Mouse (Mus musculus) kidney, postnatal 36 days (tissue): ENCODE measurements around the gene Shank1.
"Not testable (repeated sequence)": the region's sequence is repeated elsewhere in the genome, so short reads cannot be mapped to it uniquely, and the experiment has no call there.

Source experiments
- DNase-seq, 2 experiments: peaks; one replicate each; pipeline ENCODE4 v3.0.0; 2021 to 2022; ENCODE audit warnings: mixed read lengths in 2 of 2

Gene Shank1

DNA sequence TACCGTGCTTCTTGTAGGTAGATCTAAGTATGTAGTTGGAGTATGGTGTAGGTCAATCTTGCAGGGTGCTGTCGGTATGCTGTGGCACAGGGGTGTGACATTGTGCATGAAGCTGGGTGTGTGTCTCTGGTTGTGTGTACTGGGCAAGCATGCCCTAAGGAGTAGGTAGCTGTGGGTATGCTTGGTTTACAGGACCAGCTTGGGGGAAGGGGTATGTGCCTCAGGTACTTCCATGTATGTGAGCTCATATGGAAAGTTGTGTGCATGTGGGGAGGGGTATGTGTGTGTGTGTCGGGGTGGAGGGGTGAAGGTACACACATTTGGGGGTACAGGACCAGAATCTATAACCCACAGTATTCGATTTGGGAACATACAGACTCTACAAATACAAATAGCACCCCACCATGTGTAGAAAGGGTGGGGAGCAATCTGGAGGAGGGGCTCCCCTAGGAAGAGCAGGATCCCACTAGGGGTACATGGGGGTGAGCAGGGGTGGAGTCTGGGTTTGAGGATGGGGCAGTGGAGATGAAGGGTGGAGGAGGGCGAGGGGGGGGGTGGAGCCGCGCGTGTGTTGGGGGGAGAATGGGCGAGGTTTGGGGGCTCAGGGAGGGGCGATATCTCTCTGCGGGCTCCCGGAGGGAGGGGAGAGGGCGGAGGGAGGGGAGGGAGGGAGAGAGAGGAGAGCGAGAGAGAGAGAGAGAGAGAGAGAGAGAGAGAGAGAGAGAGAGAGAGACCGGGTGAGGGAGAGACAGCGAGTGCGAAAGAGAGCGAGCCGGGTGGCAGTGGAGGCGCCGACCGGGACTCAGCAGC, at the start of gene Shank1:
Gene Shank1 (plus strand): TSS at position 779 of the 810 bp plus-strand sequence.
- DNase-seq: peak in 1 of 2 experiments; percentile 12

DNA sequence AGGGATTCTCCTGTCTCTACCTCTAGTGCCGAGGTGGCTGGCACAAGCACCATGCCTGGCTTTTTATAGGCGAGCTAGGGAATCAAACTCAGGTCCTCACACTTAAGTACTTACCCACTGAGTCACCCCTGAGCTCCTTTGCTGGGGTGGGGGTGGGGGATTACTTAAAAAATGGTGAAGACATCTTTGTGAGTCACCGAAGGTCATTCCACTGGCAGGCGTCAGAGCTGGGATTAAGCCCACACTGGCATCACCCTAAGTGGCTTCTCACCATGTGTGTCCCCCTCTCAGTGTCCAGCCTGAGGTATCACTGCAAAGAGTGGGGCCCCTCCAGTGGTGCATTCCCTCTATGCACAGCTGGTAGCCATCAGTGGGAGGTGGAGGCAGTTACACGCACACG, 49.6 kb upstream of the Shank1 start:
- no peak for DNase-seq

DNA sequence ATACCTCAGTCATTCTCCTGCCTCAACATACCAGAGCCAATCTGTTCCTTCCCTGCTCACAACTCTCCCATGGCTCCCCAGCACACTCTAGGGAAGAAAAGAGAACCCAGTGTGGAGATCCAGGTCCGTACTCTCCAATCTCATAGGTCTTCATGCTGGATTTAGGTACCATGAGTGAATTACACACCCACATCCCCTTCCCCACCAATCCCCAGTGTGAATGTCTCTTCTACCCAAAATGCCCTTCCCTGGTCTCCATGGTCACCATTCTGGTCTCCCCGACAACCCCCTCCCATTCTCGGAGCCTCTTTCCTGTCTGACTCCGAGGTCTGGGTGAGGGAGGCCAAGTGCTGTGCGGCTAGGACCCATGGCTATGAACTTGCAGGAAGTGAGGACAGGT, 48.9 kb upstream of the Shank1 start, which contains the start of gene Gm15517:
Gene Gm15517 (plus strand): TSS at position 301 of the 400 bp plus-strand sequence.
- DNase-seq: no peak

DNA sequence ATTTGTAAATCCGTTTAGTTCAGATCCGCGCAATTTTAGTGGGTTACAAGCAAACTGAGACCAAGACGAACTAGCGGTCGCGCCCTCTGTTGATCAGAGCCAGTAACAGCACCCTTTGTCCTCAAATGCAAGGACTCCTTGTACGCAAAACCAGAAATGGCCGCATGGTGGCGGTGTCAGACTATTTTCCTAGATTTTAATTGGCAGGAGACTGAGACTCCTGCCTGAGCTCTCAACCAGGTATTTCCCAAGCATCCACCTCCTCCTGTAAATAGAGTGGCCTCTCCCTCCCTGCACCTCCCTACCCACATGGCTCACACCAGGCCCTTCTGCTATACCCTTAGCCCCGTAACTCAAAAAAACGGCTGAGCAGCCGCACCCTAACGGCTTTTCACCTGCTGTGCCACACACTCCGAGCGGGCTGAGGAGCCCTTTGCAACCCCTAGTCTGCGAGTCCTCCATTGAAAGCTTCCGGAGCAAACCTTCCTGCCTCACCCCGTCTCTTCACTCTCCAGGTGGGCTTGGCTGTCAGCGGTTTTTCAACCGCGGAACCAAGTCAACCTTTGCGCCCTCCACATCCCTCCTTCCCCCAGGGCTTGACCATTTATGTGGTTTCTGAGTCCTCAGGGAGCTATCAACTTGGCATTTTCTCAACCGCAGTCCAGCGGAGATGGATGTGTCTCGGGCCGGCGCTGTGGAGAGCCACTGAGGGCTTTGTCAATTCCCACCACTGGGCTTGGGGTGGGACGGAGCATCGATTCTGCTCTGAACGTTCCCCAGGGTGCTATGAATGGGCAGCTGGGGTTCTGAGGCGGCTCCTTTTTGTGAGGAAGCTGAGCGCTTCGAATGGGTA, 47.0 kb upstream of the Shank1 start:
- DNase-seq: peak; percentile 92 to 97

DNA sequence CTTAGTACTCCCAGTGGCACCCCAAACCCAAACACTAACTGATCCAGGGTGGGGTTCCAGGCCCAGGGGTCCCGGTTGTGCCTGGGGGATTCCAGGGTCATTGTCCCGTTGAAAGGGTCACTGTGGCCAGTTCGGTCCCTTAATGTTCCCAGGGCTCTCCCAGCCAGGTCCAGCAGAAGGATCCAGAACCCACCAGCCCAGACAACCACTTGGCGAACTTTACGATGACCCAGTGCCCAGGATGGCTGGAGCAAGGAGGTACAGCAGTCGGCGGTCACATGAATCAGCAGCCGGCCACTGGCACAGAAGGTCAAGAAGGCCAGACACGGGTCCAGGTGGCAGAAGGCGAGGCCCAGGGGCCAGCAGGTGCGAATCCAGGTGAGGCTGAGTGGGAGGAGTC, 41.9 kb upstream of the Shank1 start:
- DNase-seq: no peak

DNA sequence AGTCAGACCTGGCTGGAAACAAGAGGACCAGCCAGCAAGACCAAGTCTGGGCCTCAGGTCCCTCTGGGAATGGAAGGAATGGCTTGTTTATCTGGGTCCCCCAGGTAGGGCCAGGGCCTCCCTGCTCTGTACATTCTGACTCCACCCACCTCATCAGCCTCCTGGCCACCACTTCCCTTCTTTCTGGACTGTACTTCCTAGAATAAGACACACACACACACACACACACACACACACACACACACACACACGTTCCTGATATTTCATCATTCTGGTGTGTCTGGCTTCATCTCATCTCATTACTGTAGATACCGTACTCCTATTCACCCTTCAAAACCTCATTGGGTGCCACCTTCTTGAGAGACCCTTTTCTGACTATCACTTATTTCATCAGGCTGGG, 40.7 kb upstream of the Shank1 start:
- DNase-seq: no peak

DNA sequence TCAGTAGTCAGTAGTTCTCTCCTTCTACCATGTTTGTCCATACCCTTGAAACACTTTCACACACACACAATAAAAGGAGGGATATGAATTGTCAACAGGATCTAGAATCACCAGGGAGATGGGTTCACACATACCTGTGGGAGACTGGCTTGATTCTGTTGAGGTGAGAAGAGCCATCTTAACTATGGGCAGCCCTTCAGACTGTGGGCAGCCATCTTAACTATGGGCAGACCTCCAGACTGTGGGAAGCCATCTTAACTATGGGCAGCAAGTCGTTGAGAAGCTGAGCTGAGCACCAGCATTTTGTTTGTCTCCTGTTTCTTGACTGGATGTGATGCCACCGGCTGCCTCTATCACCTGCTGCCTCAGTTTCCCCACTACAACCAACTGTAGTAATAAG, 38.7 kb upstream of the Shank1 start:
- no peak for DNase-seq

DNA sequence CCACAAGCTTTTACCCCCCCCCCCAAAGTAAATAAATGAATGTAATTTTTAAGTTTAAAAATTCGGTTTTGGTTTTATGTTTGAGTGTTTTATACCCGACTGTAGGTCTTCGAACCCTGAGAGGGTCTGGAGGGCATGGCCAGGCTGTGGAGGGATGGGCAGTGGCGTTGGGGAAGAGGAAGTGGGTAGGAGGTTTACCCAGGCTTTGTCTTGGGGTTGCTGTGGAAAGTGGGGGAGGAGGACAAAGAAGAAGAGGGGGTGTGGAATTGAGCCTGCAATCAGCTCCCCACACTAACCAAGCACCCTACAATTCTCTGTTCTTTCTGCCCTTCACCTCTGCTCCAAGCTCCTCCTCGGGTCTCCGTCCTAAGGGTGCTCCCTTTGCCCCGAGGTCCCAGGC, 37.5 kb upstream of the Shank1 start:
- DNase-seq: no peak

DNA sequence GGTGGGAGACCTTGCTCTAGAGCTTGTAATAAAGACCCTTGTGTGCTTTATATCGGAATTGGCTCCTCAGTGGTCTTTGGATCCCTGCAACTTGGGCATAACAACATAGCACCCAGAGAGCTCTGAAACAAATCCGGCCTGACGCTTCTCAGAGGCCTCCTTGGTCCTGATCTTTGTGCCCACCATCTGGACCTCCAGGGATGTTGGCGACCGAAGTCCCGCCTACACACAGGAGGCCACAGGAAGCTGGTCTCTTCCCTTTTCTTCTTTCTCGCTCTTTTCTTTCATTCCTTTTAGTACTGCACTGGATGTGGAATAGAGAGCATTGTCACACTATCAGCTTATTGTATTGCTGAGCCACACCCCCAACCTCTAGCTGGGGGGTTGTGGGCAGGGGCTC, 36.6 kb upstream of the Shank1 start:
- no peak for DNase-seq

DNA sequence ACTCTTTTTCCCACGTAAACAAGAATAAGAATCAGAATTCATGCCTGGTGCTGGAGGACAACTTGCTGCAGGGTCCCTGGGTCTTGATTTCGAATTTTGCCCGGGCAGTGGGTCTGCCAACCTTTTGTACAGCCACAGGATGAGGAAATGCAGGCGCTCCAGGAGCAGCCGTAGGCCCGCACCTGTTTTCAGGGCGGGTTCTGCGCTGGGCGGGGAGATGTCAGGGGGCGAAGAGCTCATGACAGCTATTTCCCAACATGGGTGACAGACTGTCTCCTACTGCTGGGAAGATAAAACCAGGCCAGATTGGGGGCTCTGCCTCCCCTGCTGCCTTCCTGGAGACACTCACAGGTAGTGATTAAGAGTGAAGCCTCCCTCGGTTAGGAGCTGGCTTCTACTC, 36.0 kb upstream of the Shank1 start:
- DNase-seq: no peak

DNA sequence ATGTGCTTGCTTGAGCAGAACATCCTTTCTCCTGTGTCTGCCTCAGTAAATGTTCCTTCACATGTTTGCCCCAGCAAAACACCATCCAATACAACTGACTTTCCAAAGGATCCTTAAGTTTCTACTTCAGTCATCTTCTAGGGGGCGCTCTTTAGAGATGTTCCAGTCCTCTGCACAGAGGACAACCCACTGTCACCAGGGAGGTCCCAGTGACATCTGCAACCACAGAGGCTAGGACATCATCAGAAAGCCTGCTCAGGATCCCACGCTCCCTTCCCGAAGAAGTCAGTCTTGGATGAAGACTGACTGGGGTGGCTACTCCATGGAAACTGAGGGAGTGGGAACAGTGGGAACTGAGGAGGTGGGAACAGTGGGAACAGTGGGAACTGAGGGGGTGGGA, 34.5 kb upstream of the Shank1 start:
- no peak for DNase-seq

DNA sequence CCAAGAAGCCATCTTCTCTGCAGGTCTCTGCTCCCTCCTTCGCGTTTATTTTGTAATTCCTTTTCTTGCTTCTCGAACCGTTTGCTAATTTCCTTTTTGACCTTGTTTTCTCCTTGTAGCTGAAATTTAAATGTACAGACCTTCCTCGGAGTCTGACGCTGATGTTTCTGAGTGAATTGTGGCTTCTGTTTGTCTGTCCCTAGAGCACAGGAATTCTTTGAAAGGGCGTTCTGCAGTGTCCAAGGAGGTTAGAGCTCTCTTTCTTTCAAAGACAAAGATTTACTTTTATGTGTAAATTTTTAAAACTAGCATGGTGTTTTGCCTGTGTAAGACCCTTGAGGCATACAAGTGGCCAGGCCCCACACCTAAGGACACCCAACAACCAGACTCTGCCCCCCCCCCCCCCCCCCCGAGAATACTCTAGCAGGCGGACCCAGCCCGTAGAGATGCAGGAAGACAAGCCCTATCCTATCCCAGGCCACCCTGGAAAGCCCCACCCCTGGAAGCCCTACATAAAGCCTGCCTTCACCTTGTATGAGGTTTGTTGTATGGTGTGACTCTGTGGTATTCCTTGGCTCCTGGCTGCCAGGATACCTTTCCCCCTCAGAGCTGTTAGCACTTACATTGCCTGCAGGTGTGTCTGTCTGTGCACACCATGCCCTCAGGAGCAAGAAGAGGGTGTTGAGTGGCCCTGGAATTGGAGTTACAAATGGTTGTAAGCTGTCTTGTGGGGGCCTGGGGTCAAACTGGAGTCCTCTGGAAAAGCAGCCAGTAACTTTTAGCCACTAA, 33.4 kb upstream of the Shank1 start:
- DNase-seq: no peak

DNA sequence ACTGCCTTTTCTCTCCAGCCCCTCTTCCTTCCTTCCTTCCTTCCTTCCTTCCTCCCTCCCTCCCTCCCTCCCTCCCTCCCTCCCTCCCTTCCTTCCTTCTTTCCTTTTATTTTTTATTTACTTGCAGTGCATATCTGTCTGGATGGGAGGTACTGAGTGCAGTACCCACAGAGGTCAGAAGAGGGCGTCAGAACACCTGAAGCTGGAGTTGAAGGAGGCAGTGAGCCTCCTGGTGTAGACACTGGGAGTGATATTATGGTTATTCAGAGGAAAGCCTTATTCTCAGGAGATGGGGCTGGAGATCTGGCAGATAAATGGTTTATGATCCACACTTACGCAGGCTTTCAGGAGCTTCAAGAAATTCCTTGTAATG, 32.8 kb upstream of the Shank1 start:
- DNase-seq: peak in 1 of 2 experiments; percentile 46

DNA sequence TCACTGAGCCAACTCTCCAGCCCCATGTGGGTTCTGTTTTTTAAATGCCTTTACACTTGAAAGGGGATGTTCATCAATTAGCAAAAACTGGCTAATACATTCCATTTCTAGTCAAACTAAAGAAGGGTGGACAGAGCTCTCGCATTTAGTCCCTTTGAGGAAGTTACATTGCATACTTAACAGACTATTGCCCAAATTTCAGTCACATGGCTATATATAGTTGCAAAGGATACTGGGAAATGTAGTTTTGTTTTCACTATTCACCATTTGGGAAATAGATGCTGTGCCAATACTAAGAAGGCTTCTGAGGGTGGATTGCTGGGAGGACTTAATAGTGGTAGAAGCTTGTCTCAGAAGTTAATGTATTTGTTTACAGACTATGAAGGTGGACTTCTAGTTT, 29.1 kb upstream of the Shank1 start:
- no peak for DNase-seq

DNA sequence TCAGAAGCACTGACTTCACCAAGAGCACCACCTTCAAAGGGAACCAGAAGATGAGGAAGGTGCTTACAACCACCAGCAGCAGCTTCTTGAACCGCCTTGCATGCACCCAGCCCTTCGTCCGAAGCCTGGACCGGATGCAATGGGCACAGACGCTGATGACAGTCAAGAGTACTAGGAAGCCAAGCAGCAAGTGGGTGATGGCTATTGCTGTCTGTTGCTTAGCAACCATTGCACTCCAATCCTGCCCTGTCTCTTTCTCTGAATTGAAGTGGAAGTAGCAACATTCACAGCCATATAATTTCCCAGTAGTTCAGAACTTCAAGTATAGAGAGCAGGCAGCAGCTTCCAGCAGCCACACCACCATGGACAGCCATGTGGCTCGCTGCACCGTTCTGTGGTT, 28.5 kb upstream of the Shank1 start:
- no peak for DNase-seq

DNA sequence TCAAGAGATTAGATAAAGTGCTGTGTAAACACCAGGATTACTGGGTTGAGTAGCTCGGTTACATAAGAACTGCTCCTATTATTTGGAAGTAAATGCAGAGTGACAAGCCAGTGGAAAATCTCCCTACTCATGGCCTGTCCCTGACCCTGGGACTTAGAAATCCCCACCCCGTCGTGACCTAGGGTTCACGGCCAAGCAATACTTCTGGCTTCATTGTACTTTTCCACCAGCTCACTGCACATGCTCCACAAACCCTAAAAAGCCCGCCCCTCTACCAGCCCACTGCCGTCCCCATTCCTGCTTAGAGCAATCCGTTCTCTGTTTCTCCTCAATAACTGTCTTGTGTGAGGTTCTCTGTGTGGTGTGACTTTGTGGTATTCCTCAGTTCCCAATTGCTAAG, 22.3 kb upstream of the Shank1 start:
- DNase-seq: no peak

DNA sequence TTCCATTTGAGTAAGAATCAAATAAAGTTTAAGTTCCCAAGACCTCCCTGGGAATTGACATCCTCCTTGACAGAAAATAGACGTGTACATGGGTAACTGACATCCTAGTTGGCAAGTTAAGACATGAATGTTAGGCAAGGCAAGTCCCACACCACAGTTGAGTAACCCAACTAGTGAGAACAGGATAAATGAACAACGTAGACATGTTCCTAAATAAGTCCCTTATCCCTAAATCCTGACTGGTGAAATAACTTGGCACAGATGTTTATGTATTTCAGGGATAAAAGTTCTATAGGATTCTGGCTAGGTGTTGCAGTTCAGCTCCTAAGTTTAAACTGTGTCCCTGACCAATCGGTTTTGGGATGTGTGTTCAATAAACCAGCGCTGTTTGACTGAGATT, 19.1 kb upstream of the Shank1 start:
- no peak for DNase-seq

DNA sequence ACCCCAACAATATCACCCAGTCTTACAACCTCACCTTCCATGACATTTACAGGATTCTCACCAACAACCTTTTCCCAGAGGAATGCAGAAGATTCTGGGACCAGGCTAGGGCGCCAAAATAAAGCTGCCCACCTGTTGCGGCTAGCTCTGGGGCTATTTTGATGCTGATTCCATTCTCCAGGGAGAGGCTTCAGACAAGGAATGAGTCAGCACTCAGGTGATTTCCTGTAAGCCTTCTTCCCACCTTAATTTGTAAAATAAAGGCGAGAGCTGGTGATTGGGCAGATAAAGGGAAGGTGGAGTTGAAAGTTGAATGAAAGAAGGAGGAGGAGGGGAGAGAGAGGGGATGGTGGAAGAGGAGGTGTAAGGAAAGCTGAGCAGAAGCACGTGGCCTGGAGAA, 18.6 kb upstream of the Shank1 start:
- DNase-seq: no peak

DNA sequence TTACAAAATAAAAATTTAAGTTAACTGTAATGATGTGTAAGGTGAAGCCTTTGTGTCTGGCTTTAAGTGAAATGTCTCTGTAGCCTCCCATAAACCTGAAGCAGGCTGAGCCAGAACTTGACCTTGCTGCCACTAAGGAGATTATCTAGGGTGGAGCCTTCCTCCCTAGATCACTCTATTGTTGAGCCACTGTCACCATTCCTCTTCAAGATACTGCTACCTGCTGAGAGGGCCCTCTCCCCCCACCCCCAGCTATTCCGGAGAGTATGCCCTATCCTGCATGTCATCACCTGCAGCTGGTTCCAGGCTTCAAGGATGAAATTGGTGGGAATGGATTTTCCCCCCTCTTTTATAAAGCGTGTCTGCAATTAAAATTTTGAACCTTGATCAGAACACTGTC, 12.6 kb upstream of the Shank1 start:
- DNase-seq: not testable (repeated sequence)

DNA sequence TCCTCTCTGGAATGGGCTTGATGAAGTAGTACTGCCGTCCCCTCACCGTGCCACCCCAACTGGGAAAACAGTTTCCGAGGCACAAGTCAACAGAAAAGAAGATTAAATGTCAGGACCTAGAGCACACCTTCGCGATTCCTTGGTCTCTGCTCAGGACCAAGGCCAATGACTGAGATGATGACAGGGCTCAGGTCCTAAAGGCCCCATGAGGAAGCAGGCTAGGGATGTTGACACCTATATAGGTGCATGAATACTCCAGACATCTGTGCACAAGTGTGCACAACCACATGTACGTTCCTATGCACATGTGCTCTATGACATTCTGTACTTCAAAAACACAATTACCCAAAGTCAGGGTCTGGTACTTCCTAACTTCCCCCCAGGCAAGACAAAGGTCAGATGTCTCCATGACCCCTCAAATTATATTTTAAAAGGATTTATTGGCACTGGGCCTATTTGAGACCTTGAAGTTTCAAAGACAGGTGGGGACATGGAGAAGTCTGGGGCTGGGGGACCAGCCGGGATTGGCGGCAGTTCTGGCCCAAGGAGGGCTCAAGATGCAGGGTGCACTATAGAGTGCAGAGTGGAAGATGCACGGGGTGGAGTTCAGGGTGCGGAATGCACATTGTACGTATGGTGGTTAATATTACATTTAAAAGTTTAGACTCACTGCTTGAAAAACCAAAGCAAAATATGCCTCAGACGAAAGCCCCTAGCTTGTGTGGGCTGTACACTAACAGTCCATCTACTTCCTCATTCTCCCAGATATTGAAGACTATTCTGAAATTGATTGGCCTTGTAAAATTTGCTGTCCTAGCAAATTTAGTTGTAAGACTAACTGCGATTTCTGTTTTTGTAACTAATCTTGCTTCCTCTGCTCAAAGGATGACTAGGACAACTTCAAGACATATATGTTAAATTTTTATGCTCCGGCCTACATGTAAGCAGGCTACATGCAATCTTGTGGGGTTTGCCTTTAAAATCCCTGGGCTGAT, 6.4 kb upstream of the Shank1 start:
- no peak for DNase-seq

DNA sequence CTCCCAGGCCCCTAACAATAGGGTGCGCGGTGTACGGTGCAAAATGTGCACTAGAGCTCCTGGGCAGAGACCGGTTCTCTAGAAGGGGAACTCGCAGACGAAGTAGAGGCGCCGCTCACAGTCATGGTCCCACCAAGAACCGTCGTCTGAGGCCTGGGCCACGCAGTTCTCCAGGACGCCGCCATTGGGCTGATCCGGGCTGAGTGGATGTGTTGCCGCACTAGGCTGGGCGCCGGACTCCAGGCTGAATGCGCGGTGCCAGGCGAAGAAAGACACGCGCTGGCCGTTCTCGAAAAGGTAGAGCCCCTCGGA, 5.6 kb upstream of the Shank1 start:
- DNase-seq: peak in 1 of 2 experiments; percentile 18
